Mouse (Mus musculus): ENCODE data around the gene Slx1b. TPM values are rescaled to one million over a fixed set of nuclear protein-coding genes. Genes with fewer than 3 reads are reported as not detected.

The Slx1b gene
- polyA plus RNA-seq, 1 experiment from 2014 or later: 9.8 TPM

GRCm38 (mm10) chr7:126676207-126676606 lies 19.4 kb downstream of the Slx1b start, which contains the start of gene Sult1a1:
Sult1a1 (minus strand) TSS chr7:126676432.
- Histone ChIP-seq H3K4me1 (replicated peaks; ENCODE audit: control insufficient read depth, insufficient read depth, low read length) (no peaks in the 10 kb centered on the region), H3K27ac (ENCODE audit: low read depth, low read length) (no peak within 1 kb of the TSS), H3K36me3 (ENCODE audit: control insufficient read depth, insufficient read depth, low read length) (no peaks in the 10 kb centered on the region), H3K4me3 (ENCODE audit: low read depth, low read length) (no peak within 1 kb of the TSS), H3K9me3 (ENCODE audit: control insufficient read depth, low read length) (no peaks in the 10 kb centered on the region), H3K27me3 (ENCODE audit: control insufficient read depth, insufficient read depth, low read length) (no peaks in the 10 kb centered on the region), H3K4me2 (replicated peaks; ENCODE audit: low read depth, low read length) (no peak within 1 kb of the TSS), H3K9ac (ENCODE audit: low read depth, low read length) (no peak within 1 kb of the TSS)
- DNase-seq (ENCODE audit: low spot score) (no peak), ATAC-seq (ENCODE audit: low FRiP score) (no peak)
- 92% methylated on average over 1 of the region's 1 CpGs for WGBS

- no peak overlapping the region for H3K4me2 ChIP-seq (replicated peaks; ENCODE audit: low read depth, low read length)
- ATAC-seq (ENCODE audit: low FRiP score): no peak
- WGBS: 94% methylated on average over 8 of the region's 8 CpGs
- no peak overlapping the region for H3K27ac ChIP-seq (ENCODE audit: low read depth, low read length)
- H3K9ac ChIP-seq (ENCODE audit: low read depth, low read length): no peak overlapping the region
- H3K36me3 ChIP-seq (ENCODE audit: control insufficient read depth, insufficient read depth, low read length): no peaks in the 10 kb centered on the region
- H3K4me1 ChIP-seq (replicated peaks; ENCODE audit: control insufficient read depth, insufficient read depth, low read length): no peaks in the 10 kb centered on the region
- H3K4me3 ChIP-seq (ENCODE audit: low read depth, low read length): no peak overlapping the region
- H3K9me3 ChIP-seq (ENCODE audit: control insufficient read depth, low read length): no peaks in the 10 kb centered on the region
- no peaks in the 10 kb centered on the region for H3K27me3 ChIP-seq (ENCODE audit: control insufficient read depth, insufficient read depth, low read length)
- no peak for DNase-seq (ENCODE audit: low spot score)
Observed at GRCm38 (mm10) chr7:126675104-126675503, 20.5 kb downstream of the Slx1b start.

GRCm38 (mm10) chr7:126672111-126672510 lies 23.5 kb downstream of the Slx1b start:
- H3K4me1 ChIP-seq (replicated peaks; ENCODE audit: control insufficient read depth, insufficient read depth, low read length): no peaks in the 10 kb centered on the region
- no peaks in the 10 kb centered on the region for H3K27me3 ChIP-seq (ENCODE audit: control insufficient read depth, insufficient read depth, low read length)
- WGBS: 94% methylated on average over 9 of the region's 9 CpGs
- H3K4me2 ChIP-seq (replicated peaks; ENCODE audit: low read depth, low read length): no peak overlapping the region
- no peaks in the 10 kb centered on the region for H3K9me3 ChIP-seq (ENCODE audit: control insufficient read depth, low read length)
- ATAC-seq (ENCODE audit: low FRiP score) (no peak), DNase-seq (ENCODE audit: low spot score) (no peak)
- H3K27ac ChIP-seq (ENCODE audit: low read depth, low read length): no peak overlapping the region
- no peak overlapping the region for H3K4me3 ChIP-seq (ENCODE audit: low read depth, low read length)
- no peak overlapping the region for H3K9ac ChIP-seq (ENCODE audit: low read depth, low read length)
- no peaks in the 10 kb centered on the region for H3K36me3 ChIP-seq (ENCODE audit: control insufficient read depth, insufficient read depth, low read length)

GRCm38 (mm10) chr7:126670152-126670551 lies 25.4 kb downstream of the Slx1b start:
- no peak for ATAC-seq (ENCODE audit: low FRiP score)
- H3K27ac ChIP-seq (ENCODE audit: low read depth, low read length): no peak overlapping the region
- 99% methylated on average over 3 of the region's 3 CpGs for WGBS
- no peak overlapping the region for H3K4me3 ChIP-seq (ENCODE audit: low read depth, low read length)
- H3K27me3 ChIP-seq (ENCODE audit: control insufficient read depth, insufficient read depth, low read length): no peaks in the 10 kb centered on the region
- no peaks in the 10 kb centered on the region for H3K9me3 ChIP-seq (ENCODE audit: control insufficient read depth, low read length)
- H3K4me2 ChIP-seq (replicated peaks; ENCODE audit: low read depth, low read length): no peak overlapping the region
- H3K4me1 ChIP-seq (replicated peaks; ENCODE audit: control insufficient read depth, insufficient read depth, low read length): no peaks in the 10 kb centered on the region
- H3K36me3 ChIP-seq (ENCODE audit: control insufficient read depth, insufficient read depth, low read length): no peaks in the 10 kb centered on the region
- no peak for DNase-seq (ENCODE audit: low spot score)
- H3K9ac ChIP-seq (ENCODE audit: low read depth, low read length): no peak overlapping the region

GRCm38 (mm10) chr7:126668452-126668851 lies 27.1 kb downstream of the Slx1b start:
- Histone ChIP-seq H3K4me3 (ENCODE audit: low read depth, low read length) (no peak overlapping the region), H3K36me3 (ENCODE audit: control insufficient read depth, insufficient read depth, low read length) (no peaks in the 10 kb centered on the region), H3K9me3 (ENCODE audit: control insufficient read depth, low read length) (no peaks in the 10 kb centered on the region), H3K4me2 (replicated peaks; ENCODE audit: low read depth, low read length) (no peak overlapping the region), H3K4me1 (replicated peaks; ENCODE audit: control insufficient read depth, insufficient read depth, low read length) (no peaks in the 10 kb centered on the region), H3K27me3 (ENCODE audit: control insufficient read depth, insufficient read depth, low read length) (no peaks in the 10 kb centered on the region), H3K27ac (ENCODE audit: low read depth, low read length) (no peak overlapping the region), H3K9ac (ENCODE audit: low read depth, low read length) (no peak overlapping the region)
- DNase-seq (ENCODE audit: low spot score) (no peak), ATAC-seq (ENCODE audit: low FRiP score) (no peak)
- 86% methylated on average over 5 of the region's 5 CpGs for WGBS

GRCm38 (mm10) chr7:126667495-126668090 lies 28.0 kb downstream of the Slx1b start:
- DNase-seq (ENCODE audit: low spot score): no peak
- H3K36me3 ChIP-seq (ENCODE audit: control insufficient read depth, insufficient read depth, low read length): no peaks in the 10 kb centered on the region
- no peak for ATAC-seq (ENCODE audit: low FRiP score)
- 88% methylated on average over 9 of the region's 9 CpGs for WGBS
- H3K4me2 ChIP-seq (replicated peaks; ENCODE audit: low read depth, low read length): no peak overlapping the region
- H3K9ac ChIP-seq (ENCODE audit: low read depth, low read length): no peak overlapping the region
- no peak overlapping the region for H3K27ac ChIP-seq (ENCODE audit: low read depth, low read length)
- no peaks in the 10 kb centered on the region for H3K27me3 ChIP-seq (ENCODE audit: control insufficient read depth, insufficient read depth, low read length)
- H3K4me3 ChIP-seq (ENCODE audit: low read depth, low read length): no peak overlapping the region
- no peaks in the 10 kb centered on the region for H3K9me3 ChIP-seq (ENCODE audit: control insufficient read depth, low read length)
- no peaks in the 10 kb centered on the region for H3K4me1 ChIP-seq (replicated peaks; ENCODE audit: control insufficient read depth, insufficient read depth, low read length)

GRCm38 (mm10) chr7:126665269-126665668 lies 30.3 kb downstream of the Slx1b start:
- Histone ChIP-seq H3K36me3 (ENCODE audit: control insufficient read depth, insufficient read depth, low read length) (no peaks in the 10 kb centered on the region), H3K9me3 (ENCODE audit: control insufficient read depth, low read length) (no peaks in the 10 kb centered on the region), H3K4me3 (ENCODE audit: low read depth, low read length) (no peak overlapping the region), H3K4me2 (replicated peaks; ENCODE audit: low read depth, low read length) (no peak overlapping the region), H3K4me1 (replicated peaks; ENCODE audit: control insufficient read depth, insufficient read depth, low read length) (no peaks in the 10 kb centered on the region), H3K27me3 (ENCODE audit: control insufficient read depth, insufficient read depth, low read length) (no peaks in the 10 kb centered on the region), H3K27ac (ENCODE audit: low read depth, low read length) (no peak overlapping the region), H3K9ac (ENCODE audit: low read depth, low read length) (no peak overlapping the region)
- DNase-seq (ENCODE audit: low spot score): no peak
- ATAC-seq (ENCODE audit: low FRiP score): no peak
- 95% methylated on average over 3 of the region's 3 CpGs for WGBS

- DNase-seq (ENCODE audit: low spot score) (no peak), ATAC-seq (ENCODE audit: low FRiP score) (no peak)
- Histone ChIP-seq H3K27me3 (ENCODE audit: control insufficient read depth, insufficient read depth, low read length) (no peaks in the 10 kb centered on the region), H3K4me2 (replicated peaks; ENCODE audit: low read depth, low read length) (no peak overlapping the region), H3K36me3 (ENCODE audit: control insufficient read depth, insufficient read depth, low read length) (no peaks in the 10 kb centered on the region), H3K4me3 (ENCODE audit: low read depth, low read length) (no peak overlapping the region), H3K9ac (ENCODE audit: low read depth, low read length) (no peak overlapping the region), H3K9me3 (ENCODE audit: control insufficient read depth, low read length) (no peaks in the 10 kb centered on the region), H3K4me1 (replicated peaks; ENCODE audit: control insufficient read depth, insufficient read depth, low read length) (no peaks in the 10 kb centered on the region), H3K27ac (ENCODE audit: low read depth, low read length) (no peak overlapping the region)
- 56% methylated on average over 8 of the region's 8 CpGs for WGBS
Observed at GRCm38 (mm10) chr7:126663646-126664045, 31.9 kb downstream of the Slx1b start.

- no peaks in the 10 kb centered on the region for H3K36me3 ChIP-seq (ENCODE audit: control insufficient read depth, insufficient read depth, low read length)
- H3K4me2 ChIP-seq (replicated peaks; ENCODE audit: low read depth, low read length): no peak overlapping the region
- 90% methylated on average over 3 of the region's 3 CpGs for WGBS
- H3K4me1 ChIP-seq (replicated peaks; ENCODE audit: control insufficient read depth, insufficient read depth, low read length): no peaks in the 10 kb centered on the region
- H3K4me3 ChIP-seq (ENCODE audit: low read depth, low read length): no peak overlapping the region
- H3K27ac ChIP-seq (ENCODE audit: low read depth, low read length): no peak overlapping the region
- no peaks in the 10 kb centered on the region for H3K27me3 ChIP-seq (ENCODE audit: control insufficient read depth, insufficient read depth, low read length)
- H3K9ac ChIP-seq (ENCODE audit: low read depth, low read length): no peak overlapping the region
- ATAC-seq (ENCODE audit: low FRiP score): no peak
- no peak for DNase-seq (ENCODE audit: low spot score)
- H3K9me3 ChIP-seq (ENCODE audit: control insufficient read depth, low read length): no peaks in the 10 kb centered on the region
Observed at GRCm38 (mm10) chr7:126659771-126660170, 35.8 kb downstream of the Slx1b start.
